Mouse (Mus musculus): ENCODE measurements around the gene Relch.

Gene Relch

GRCm38 (mm10) chr1:105801252-105801651 lies 137.6 kb downstream of the Relch start:
- DNase-seq, result no peak

GRCm38 (mm10) chr1:105802941-105803340 lies 139.3 kb downstream of the Relch start:
- no peak for DNase-seq

- no peak for DNase-seq
Measured at GRCm38 (mm10) chr1:105804285-105804684, 140.6 kb downstream of the Relch start.
